ENCODE assay signal across 33 mouse cellular contexts in the genomic region with DNA sequence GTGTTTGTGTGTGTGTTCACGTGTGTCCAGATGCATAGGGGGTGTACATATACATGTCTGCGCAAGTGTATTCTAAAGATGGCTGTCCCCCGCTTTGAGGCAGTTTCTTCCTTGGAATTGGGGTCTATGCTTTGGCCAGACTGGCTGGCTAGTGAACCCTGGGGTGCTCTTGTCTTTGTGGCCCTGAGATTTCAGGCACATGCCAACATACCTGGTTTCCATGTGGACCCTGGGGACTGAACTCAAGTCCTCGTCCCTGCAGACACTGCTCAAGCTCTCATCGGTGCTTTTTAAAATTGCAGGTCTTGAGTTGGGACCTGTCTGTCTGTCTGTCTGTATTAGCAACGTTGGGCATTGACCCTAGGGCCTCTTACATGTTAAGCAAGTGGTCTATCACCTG.
"Had no signal": no experiment of that assay in that cellular context is flagged by ENCODE, and none has a peak within 500 bp of the region (broad histone marks: within the 10 kb centered on the region; RNA-seq: fewer than 3 reads in every experiment).

No protein-coding gene starts in this region.

- H3K9ac ChIP-seq: heart, embryonic 13.5 days; heart, embryonic 15.5 days; hindbrain, embryonic 12.5 days; hindbrain, embryonic 13.5 days; hindbrain, embryonic 14.5 days; hindbrain, embryonic 15.5 days; intestine, embryonic 15.5 days; kidney, embryonic 15.5 days had no signal

- H3K27me3 ChIP-seq: heart, embryonic 13.5 days; heart, embryonic 15.5 days; hindbrain, embryonic 12.5 days; hindbrain, embryonic 13.5 days; hindbrain, embryonic 15.5 days; intestine, embryonic 15.5 days; kidney, embryonic 15.5 days had no signal

- H3K36me3 ChIP-seq: heart, embryonic 13.5 days; heart, embryonic 15.5 days; hindbrain, embryonic 12.5 days; hindbrain, embryonic 13.5 days; hindbrain, embryonic 15.5 days; intestine, embryonic 15.5 days; kidney, embryonic 15.5 days had no signal

- H3K4me1 ChIP-seq: hindbrain, embryonic 10.5 days; hindbrain, embryonic 13.5 days; hindbrain, embryonic 15.5 days; intestine, embryonic 15.5 days; kidney, embryonic 15.5 days had no signal

- H3K4me2 ChIP-seq: heart, embryonic 11.5 days; heart, embryonic 13.5 days; heart, embryonic 15.5 days; hindbrain, embryonic 12.5 days; hindbrain, embryonic 13.5 days; hindbrain, embryonic 14.5 days; hindbrain, embryonic 15.5 days; intestine, embryonic 15.5 days; kidney, embryonic 15.5 days had no signal

- DNase-seq: heart, postnatal 10 days; heart, postnatal 14 days; heart, postnatal 36 days; kidney, adult 11 months; kidney, adult 18-20 months; kidney, adult 2 months; kidney, adult 8-10 months; kidney, adult 9 months; kidney, postnatal 10 days; kidney, postnatal 14 days; kidney, postnatal 25 days; kidney, postnatal 36 days; kidney, postnatal 4 days; layer of hippocampus, adult 9-11 months; layer of hippocampus, postnatal 36 days had no signal

- ATAC-seq: hindbrain, embryonic 16.5 days; hindbrain, postnatal 0 days; inflammation-experienced regulatory T-cells, adult 6 months; intestine, embryonic 15.5 days; intestine, embryonic 16.5 days; intestine, postnatal 0 days had no signal

- H3K4me3 ChIP-seq: heart, embryonic 13.5 days; heart, embryonic 15.5 days; hindbrain, embryonic 10.5 days; hindbrain, embryonic 12.5 days; hindbrain, embryonic 13.5 days; hindbrain, embryonic 15.5 days; intestine, embryonic 15.5 days; kidney, embryonic 15.5 days; layer of hippocampus, adult 2 months; left cerebral cortex, adult 2 months had no signal

- H3K9me3 ChIP-seq: heart, embryonic 13.5 days; heart, embryonic 15.5 days; hindbrain, embryonic 10.5 days; hindbrain, embryonic 12.5 days; hindbrain, embryonic 13.5 days; hindbrain, embryonic 15.5 days; intestine, embryonic 15.5 days; kidney, embryonic 15.5 days had no signal

- H3K27ac ChIP-seq: heart, embryonic 13.5 days; heart, embryonic 15.5 days; hindbrain, embryonic 10.5 days; hindbrain, embryonic 12.5 days; hindbrain, embryonic 13.5 days; hindbrain, embryonic 14.5 days; hindbrain, embryonic 15.5 days; hindbrain, postnatal 0 days; intestine, embryonic 15.5 days; kidney, embryonic 15.5 days; kidney, postnatal 0 days; layer of hippocampus, adult 2 months; left cerebral cortex, adult 2 months had no signal
